Mouse (Mus musculus): ENCODE results near the gene Gfpt1.

GRCm38 (mm10) chr6:87039161-87039560 is 3.5 kb upstream of the Gfpt1 start:
- TF ChIP-seq POLR2A (IDR thresholded peaks at IDR 0.05; ENCODE audit: low read depth, low read length): no peak
- TF ChIP-seq CTCF (IDR thresholded peaks at IDR 0.05; ENCODE audit: extremely low read depth, insufficient read depth, insufficient read length, insufficient replicate concordance): no peak

Data from spleen, adult 2 months (tissue).